Mouse (Mus musculus): ENCODE measurements at regions not wholly inside any gene's neighbourhood (a gene's known extent, or its start where the extent isn't known, plus 50 kb on each side); places are given as distances from the start of the nearest gene placed in this dataset.

GRCm38 (mm10) chr1:3012530-3012929 is 1795.2 kb upstream of the Gm37988 start:
- no peak for DNase-seq

- DNase-seq = no peak
These were observed 1744.9 kb upstream of the Gm37988 start for GRCm38 (mm10) chr1:3062759-3063158.

GRCm38 (mm10) chr1:3094375-3094774 is 1713.3 kb upstream of the Gm37988 start:
- no peak for DNase-seq

GRCm38 (mm10) chr1:3094910-3095309 is 1712.8 kb upstream of the Gm37988 start:
- DNase-seq = no peak

GRCm38 (mm10) chr1:3113564-3113963 is 1694.1 kb upstream of the Gm37988 start:
- DNase-seq = no peak

GRCm38 (mm10) chr1:3119498-3120391 is 1687.9 kb upstream of the Gm37988 start:
- DNase-seq = no peak

- no peak for DNase-seq
These were observed 1687.4 kb upstream of the Gm37988 start for GRCm38 (mm10) chr1:3120392-3120690.

- peak; percentile 30 for DNase-seq
These were observed 1686.4 kb upstream of the Gm37988 start for GRCm38 (mm10) chr1:3121288-3121687.

GRCm38 (mm10) chr1:3121745-3122144 is 1685.9 kb upstream of the Gm37988 start:
- no peak for DNase-seq

Measured in gastrocnemius, postnatal 10 days (tissue).